Mouse (Mus musculus): ENCODE data around the gene Nkx1-2. TPM values are rescaled to one million over a fixed set of nuclear protein-coding genes. Genes with fewer than 3 reads are reported as not detected.

Gene Nkx1-2
- polyA plus RNA-seq, 1 experiment from 2014 or later = 2.6 TPM

DNA sequence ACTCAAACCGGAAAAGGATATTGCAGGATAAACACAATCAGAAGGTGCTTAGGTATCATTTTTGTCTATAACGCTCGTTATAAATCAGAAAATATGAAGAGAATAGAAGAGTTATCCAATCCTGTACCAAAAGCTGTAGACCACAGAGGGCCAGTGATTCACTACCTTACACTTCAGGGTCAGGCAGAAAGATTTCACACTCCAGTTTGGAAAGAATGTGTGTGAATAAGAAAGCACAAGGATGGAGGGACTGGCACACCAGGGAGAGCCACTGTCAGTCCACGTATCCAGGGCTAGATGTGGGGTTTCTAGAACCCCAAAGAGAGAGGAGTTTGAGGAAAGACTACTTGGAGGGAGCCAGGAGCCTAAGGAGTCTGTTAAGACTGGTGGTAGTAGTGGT lies 22.5 kb downstream of the Nkx1-2 start:
- 61% methylated on average over 4 of the region's 4 CpGs for WGBS
- peaks cover 27% of the 10 kb centered on the region for H3K27me3 ChIP-seq
- no peak for ATAC-seq (ENCODE audit: low FRiP score, low read depth)
- no peak overlapping the region for H3K9ac ChIP-seq (replicated peaks)
- no peaks in the 10 kb centered on the region for H3K36me3 ChIP-seq
- H3K4me3 ChIP-seq = no peak overlapping the region
- H3K27ac ChIP-seq (replicated peaks) = no peak overlapping the region
- H3K4me1 ChIP-seq = peaks cover 25% of the 10 kb centered on the region
- H3K9me3 ChIP-seq = no peaks in the 10 kb centered on the region
- H3K4me2 ChIP-seq (replicated peaks) = peak overlapping the region; percentile 66

DNA sequence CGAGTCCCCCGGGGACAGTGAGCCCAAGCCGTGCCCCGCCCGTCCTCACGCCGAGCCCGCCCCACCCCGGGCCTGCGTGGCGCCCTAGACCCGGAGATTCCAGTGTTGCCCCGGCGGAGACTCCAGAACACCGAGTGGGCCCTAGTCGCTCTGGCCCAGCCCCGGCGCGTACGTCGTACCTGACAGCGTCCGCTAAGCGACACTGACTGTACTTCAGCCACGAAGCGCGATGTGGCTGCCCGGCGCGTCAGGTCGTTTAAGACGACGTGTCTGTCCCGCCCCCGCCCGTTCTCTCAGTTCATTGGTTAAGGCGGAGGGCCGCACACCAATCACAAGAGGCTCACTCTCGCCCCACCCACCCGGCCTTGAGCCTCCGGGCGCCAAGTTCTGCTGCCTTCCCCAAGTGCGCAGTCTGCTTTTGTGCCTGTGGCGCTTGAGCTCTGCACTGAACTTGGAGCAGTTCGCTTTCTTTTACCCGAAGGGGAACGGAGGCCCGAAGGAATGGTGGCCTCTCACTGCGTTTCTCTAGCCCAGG lies 23.3 kb downstream of the Nkx1-2 start, which contains the start of gene Oat:
Oat (minus strand) TSS at position 283 of the 535 bp plus-strand sequence.
- H3K9ac ChIP-seq (replicated peaks) = peak within 1 kb of the TSS; percentile 69
- peaks cover 25% of the 10 kb centered on the region for H3K4me1 ChIP-seq
- ATAC-seq (ENCODE audit: low FRiP score, low read depth) = peak; percentile 97
- whole genome bisulfite sequencing = 1% methylated on average over 49 of the region's 49 CpGs
- no peaks in the 10 kb centered on the region for H3K36me3 ChIP-seq
- peak within 1 kb of the TSS; percentile 69 for H3K4me3 ChIP-seq
- H3K9me3 ChIP-seq = no peaks in the 10 kb centered on the region
- peaks cover 27% of the 10 kb centered on the region for H3K27me3 ChIP-seq
- H3K4me2 ChIP-seq (replicated peaks) = peak within 1 kb of the TSS; percentile 66
- peak within 1 kb of the TSS; percentile 84 for H3K27ac ChIP-seq (replicated peaks)

DNA sequence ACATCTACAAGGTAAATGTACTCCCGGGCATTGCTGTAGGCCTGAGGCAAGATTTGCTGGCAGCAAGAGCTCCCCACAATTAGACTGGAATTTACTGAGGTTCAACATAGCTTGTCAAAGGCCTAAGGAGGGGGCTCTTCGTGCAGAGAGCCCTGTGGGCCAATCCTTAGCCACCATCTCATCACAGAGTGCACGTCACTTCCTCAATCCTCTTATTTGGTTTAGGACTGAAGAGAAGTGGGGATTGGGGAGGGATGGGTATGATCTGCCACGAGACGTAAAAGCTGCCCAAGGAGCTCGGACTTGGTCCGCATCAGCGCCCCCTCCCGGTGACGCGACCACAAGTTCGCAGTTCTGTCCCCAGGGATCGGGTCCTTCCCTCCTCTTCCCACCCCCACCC lies 23.8 kb downstream of the Nkx1-2 start:
- Histone ChIP-seq H3K27ac (replicated peaks) (peak overlapping the region; percentile 84), H3K27me3 (peaks cover 23% of the 10 kb centered on the region)
- under 1% methylated on average over 12 of the region's 13 CpGs for WGBS

DNA sequence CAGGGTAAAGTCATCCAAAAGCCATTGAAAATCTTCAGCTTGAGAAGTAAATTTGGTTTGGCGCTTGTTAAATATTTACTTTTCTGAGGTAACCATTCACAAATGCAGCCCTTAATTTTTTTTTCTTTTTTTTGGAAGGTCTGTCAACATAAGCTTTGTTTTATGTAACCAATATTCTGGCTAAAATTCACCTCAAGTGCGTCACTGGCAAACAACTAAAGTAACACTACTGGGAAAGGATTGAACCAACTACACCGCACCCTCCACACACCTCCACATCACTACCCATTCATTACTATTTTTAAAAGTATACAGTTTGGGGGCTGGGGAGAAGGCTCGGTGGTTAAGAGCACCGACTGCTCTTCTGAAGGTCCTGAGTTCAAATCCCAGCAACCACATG lies 24.8 kb downstream of the Nkx1-2 start:
- Histone ChIP-seq H3K27me3 (peaks cover 19% of the 10 kb centered on the region), H3K27ac (replicated peaks) (no peak overlapping the region), H3K9ac (replicated peaks) (no peak overlapping the region), H3K4me2 (replicated peaks) (no peak overlapping the region), H3K9me3 (no peaks in the 10 kb centered on the region), H3K4me1 (peaks cover 25% of the 10 kb centered on the region), H3K36me3 (no peaks in the 10 kb centered on the region; the same call in 1 of the 2 replicates), H3K4me3 (no peak overlapping the region)
- WGBS = 95% methylated on average over 5 of the region's 5 CpGs
- ATAC-seq (ENCODE audit: low FRiP score, low read depth) = no peak

More for the DNA sequence above, 23.8 kb downstream of the Nkx1-2 start:
- no peaks in the 10 kb centered on the region for H3K9me3 ChIP-seq
- peaks cover 25% of the 10 kb centered on the region for H3K4me1 ChIP-seq
- peak overlapping the region; percentile 66 for H3K4me2 ChIP-seq (replicated peaks)
- peak overlapping the region; percentile 69 for H3K4me3 ChIP-seq
- ATAC-seq (ENCODE audit: low FRiP score, low read depth) = peak; percentile 79
- H3K9ac ChIP-seq (replicated peaks) = peak overlapping the region; percentile 69
- no peaks in the 10 kb centered on the region for H3K36me3 ChIP-seq

DNA sequence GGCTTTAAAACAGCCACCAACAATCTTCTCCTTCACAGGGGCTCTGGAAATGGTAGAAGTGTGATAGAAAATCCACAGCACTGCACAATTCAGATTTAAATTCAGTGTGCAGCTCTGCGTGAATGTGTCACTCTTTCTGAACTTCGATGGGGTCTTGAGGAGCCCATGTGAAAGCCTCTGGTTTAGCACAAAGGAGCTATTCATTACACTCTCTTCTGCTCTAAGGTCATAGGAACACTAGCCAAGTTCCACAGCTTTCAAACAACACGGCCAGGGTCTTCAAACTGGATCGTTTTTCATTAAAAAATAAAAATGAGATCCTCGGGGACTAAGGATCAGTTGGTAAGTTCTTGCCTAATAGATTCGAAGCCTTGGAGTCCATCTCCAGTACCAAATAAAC lies 26.2 kb downstream of the Nkx1-2 start:
- Histone ChIP-seq H3K36me3 (peaks cover 2% of the 10 kb centered on the region; the same call in 1 of the 2 replicates), H3K4me3 (no peak overlapping the region), H3K4me1 (peaks cover 25% of the 10 kb centered on the region), H3K4me2 (replicated peaks) (no peak overlapping the region), H3K9ac (replicated peaks) (no peak overlapping the region), H3K27me3 (peaks cover 14% of the 10 kb centered on the region), H3K9me3 (no peaks in the 10 kb centered on the region), H3K27ac (replicated peaks) (peak overlapping the region; percentile 4; the same call in 1 of the 2 replicates)
- no peak for ATAC-seq (ENCODE audit: low FRiP score, low read depth)
- 40% methylated on average over 6 of the region's 6 CpGs for WGBS

DNA sequence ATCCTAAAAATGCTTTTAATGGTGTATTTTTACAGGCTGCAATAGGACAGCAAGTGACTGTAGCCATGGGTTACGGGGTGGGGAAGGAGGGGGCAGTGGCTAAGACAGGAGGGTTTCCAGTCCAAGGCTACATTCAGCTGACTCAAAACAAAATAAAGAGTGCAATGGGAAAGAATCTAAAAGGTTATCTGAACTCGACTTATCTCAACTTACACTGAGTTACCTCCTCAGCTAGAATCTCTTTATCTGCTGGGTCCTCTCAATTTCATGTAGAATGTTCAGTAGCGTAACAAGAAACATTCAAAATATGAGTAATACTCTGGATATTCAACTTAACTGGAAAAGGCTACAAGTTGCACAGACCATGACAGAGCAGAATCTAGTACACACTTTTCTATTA lies 26.7 kb downstream of the Nkx1-2 start:
- Histone ChIP-seq H3K36me3 (peaks cover 3% of the 10 kb centered on the region; the same call in 1 of the 2 replicates), H3K4me3 (no peak overlapping the region), H3K27me3 (peaks cover 9% of the 10 kb centered on the region), H3K4me2 (replicated peaks) (no peak overlapping the region), H3K4me1 (peaks cover 25% of the 10 kb centered on the region), H3K9ac (replicated peaks) (no peak overlapping the region), H3K27ac (replicated peaks) (0 out of 2 replicates have a peak overlapping the region, but pooled peaks have one; percentile 4), H3K9me3 (no peaks in the 10 kb centered on the region)
- no peak for ATAC-seq (ENCODE audit: low FRiP score, low read depth)
- WGBS = 84% methylated on average over 3 of the region's 3 CpGs

DNA sequence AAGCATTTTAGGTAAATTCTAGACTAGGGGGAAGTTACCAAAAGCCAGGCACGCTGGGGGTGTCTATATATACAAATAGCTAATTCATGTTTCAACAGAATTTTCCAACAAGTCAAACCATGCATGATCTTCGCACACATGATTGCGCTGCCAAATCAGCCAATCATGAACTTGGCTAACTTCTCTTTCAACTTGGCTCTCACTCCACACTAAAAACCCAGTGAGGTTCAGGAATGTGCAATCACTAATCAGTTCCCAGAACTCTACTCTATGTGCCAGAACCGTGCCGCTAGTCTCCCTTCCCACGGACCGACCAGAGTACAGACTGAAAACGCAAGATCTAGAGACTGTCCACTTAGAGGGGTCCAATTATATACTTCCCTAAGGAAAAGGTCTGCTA lies 28.0 kb downstream of the Nkx1-2 start:
- H3K9ac ChIP-seq (replicated peaks) = no peak overlapping the region
- no peak overlapping the region for H3K27ac ChIP-seq (replicated peaks)
- 91% methylated on average over 8 of the region's 8 CpGs for WGBS
- H3K36me3 ChIP-seq = peaks cover 8% of the 10 kb centered on the region; the same call in 1 of the 2 replicates
- no peak overlapping the region for H3K4me3 ChIP-seq
- H3K4me2 ChIP-seq (replicated peaks) = no peak overlapping the region
- H3K4me1 ChIP-seq = peaks cover 25% of the 10 kb centered on the region
- no peak for ATAC-seq (ENCODE audit: low FRiP score, low read depth)
- no peaks in the 10 kb centered on the region for H3K9me3 ChIP-seq
- H3K27me3 ChIP-seq = no peaks in the 10 kb centered on the region

DNA sequence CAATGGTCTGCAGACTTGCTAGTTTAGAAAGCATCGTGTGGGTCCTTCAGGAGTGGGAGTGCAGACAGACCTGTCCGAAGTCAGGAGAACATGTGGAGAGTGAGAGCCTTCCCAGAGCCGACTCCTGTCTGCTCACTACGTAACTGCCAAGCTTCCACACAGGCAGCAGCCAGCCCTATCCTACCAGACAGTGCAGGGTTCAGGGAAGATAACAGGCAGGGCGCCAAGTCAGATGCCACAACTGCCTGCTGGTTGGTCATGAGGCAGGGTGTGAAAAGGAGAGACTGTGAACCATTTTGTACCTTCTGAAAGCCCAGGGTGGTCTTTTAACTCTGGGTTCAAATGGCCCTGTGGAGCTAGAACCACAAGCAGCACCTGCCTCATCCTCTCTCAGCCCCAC lies 29.4 kb downstream of the Nkx1-2 start:
- 90% methylated on average over 5 of the region's 5 CpGs for WGBS
- Histone ChIP-seq H3K27ac (replicated peaks) (no peak overlapping the region), H3K4me3 (no peak overlapping the region), H3K27me3 (no peaks in the 10 kb centered on the region), H3K36me3 (peaks cover 11% of the 10 kb centered on the region), H3K9me3 (no peaks in the 10 kb centered on the region), H3K9ac (replicated peaks) (no peak overlapping the region), H3K4me1 (peaks cover 19% of the 10 kb centered on the region), H3K4me2 (replicated peaks) (no peak overlapping the region)
- ATAC-seq (ENCODE audit: low FRiP score, low read depth) = no peak

DNA sequence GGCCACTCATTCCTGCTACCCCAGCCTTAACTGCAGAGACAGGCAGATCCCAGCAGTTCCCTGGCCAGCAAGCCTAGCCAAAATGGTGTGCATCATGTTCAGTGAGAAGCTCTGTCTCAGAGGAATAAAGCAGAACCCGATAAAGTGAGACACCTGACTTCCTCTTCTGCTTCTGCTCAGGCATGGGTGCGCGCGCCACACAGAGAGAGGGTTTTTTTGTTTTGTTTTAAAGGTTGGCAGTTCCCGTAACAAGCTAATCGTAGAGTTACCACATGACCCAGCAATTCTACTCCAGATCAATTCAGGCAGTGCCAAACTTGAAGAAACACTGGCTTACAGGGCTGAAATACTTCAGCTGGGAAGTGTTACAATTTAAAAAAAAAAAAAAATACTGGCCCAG lies 30.6 kb downstream of the Nkx1-2 start:
- Histone ChIP-seq H3K9ac (replicated peaks) (no peak overlapping the region), H3K4me2 (replicated peaks) (no peak overlapping the region), H3K9me3 (no peaks in the 10 kb centered on the region), H3K4me1 (peaks cover 12% of the 10 kb centered on the region; the same call in 1 of the 2 replicates), H3K27me3 (no peaks in the 10 kb centered on the region), H3K36me3 (peaks cover 21% of the 10 kb centered on the region), H3K4me3 (no peak overlapping the region), H3K27ac (replicated peaks) (no peak overlapping the region)
- 96% methylated on average over 6 of the region's 6 CpGs for WGBS
- no peak for ATAC-seq (ENCODE audit: low FRiP score, low read depth)

DNA sequence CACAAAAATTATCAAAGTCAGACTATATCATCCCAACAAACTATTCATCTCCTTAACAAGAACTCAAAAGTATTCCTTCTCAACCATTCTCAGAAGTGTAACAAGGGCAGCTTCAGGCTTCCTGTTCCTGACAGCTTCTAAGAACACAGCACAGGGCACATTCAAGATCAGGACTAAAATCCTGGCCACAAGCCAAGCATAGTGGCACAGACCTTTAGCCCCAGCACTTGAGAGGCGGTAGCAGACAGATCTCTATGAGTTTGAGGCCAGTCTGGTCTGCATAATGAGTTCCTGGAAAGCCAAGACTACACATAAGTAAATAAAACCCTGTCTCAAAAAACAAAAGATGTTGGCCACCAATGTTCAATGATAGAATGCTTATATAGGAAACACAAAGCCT lies 33.6 kb downstream of the Nkx1-2 start:
- ATAC-seq (ENCODE audit: low FRiP score, low read depth) = no peak
- Histone ChIP-seq H3K4me3 (no peak overlapping the region), H3K27me3 (no peaks in the 10 kb centered on the region), H3K9ac (replicated peaks) (no peak overlapping the region), H3K4me2 (replicated peaks) (no peak overlapping the region), H3K9me3 (no peaks in the 10 kb centered on the region), H3K4me1 (no peaks in the 10 kb centered on the region), H3K36me3 (peaks cover 50% of the 10 kb centered on the region), H3K27ac (replicated peaks) (no peak overlapping the region)
- WGBS = 45% methylated on average over 1 of the region's 1 CpGs

DNA sequence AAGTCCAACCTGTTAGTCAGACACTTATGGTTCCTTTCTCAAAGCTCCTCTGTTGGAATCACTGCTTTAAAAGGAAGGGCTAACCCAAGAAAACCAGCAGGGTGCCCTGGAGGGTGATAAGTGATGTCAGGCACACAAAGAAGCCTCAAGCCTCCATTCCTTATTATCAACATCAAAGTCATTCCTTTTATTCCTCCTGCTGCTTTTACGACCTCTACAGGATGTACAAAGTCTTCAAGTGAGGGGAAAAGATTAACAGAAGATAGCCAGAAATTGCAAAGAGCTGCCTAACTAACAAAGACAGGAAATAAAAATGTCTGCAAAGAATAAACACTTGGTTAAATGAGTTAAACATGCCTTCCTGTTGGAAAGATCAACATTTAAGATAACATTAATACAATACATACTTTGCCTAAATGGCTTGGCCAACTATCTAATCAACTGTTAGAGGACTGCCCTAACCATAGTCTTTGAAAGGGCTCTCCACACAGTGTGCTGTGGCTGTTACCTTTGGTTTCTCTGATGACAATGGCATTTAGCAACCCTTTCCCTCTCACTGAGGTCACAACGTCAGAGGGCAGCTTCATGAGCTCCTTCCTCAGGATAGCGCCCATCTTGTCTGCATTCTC lies 40.2 kb downstream of the Nkx1-2 start:
- no peak overlapping the region for H3K4me2 ChIP-seq (replicated peaks)
- 78% methylated on average over 3 of the region's 3 CpGs for WGBS
- no peaks in the 10 kb centered on the region for H3K9me3 ChIP-seq
- H3K36me3 ChIP-seq = peaks cover 67% of the 10 kb centered on the region
- no peaks in the 10 kb centered on the region for H3K27me3 ChIP-seq
- H3K4me3 ChIP-seq = no peak overlapping the region
- H3K4me1 ChIP-seq = no peaks in the 10 kb centered on the region
- no peak overlapping the region for H3K27ac ChIP-seq (replicated peaks)
- H3K9ac ChIP-seq (replicated peaks) = no peak overlapping the region
- ATAC-seq (ENCODE audit: low FRiP score, low read depth) = no peak

DNA sequence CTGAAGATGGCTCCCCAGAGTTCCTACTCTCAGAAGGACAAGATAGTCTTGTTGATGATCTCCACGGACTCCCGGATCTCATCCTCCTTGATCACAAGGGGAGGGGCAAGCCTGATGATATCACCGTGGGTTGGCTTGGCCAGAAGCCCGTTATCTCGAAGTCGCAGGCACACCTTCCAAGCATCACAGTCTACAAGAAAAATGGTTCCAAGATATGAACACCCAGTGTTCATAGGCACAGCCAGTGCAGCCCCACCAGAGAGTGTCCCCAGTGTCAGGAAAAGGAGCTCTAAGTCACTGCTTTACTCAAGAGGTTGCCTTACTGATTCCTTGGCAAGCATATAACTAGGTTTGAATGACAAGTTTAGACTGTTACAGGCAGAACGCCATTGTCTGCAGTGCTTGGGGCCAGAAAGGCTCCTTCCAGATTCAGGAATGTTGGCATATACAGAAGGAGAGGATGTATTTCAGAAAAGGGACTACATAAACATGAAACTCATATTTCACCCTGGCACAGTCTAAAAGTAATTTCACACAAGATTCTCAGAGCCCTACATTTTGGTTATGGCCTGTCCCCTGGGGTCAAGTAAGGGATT lies 41.2 kb downstream of the Nkx1-2 start:
- no peaks in the 10 kb centered on the region for H3K4me1 ChIP-seq
- 93% methylated on average over 7 of the region's 7 CpGs for WGBS
- no peaks in the 10 kb centered on the region for H3K27me3 ChIP-seq
- ATAC-seq (ENCODE audit: low FRiP score, low read depth) = no peak
- no peak overlapping the region for H3K4me2 ChIP-seq (replicated peaks)
- H3K9ac ChIP-seq (replicated peaks) = no peak overlapping the region
- H3K27ac ChIP-seq (replicated peaks) = no peak overlapping the region
- H3K9me3 ChIP-seq = no peaks in the 10 kb centered on the region
- no peak overlapping the region for H3K4me3 ChIP-seq
- peaks cover 57% of the 10 kb centered on the region for H3K36me3 ChIP-seq
